27 mouse cellular contexts compared by ENCODE assay signal in genomic region chr3:139176936-139177335, GRCm38 (mm10). TPM values are rescaled to one million over a fixed set of nuclear protein-coding genes. Genes with fewer than 3 reads are reported as not detected.
DNase-seq lines count a peak whose midpoint lies in the region; TF ChIP-seq lines count a peak whose summit lies in the region.
"Had no signal": no experiment of that assay in that cellular context is flagged by ENCODE, and none has a peak within 500 bp of the region (broad histone marks: within the 10 kb centered on the region; RNA-seq: fewer than 3 reads in every experiment).

No protein-coding gene starts in this region.

- peak overlapping the region; percentile 16; the same call in 1 of the 2 replicates for H3K4me2 ChIP-seq in CH12.LX (ENCODE audit: insufficient read depth, low read depth, poor library complexity, severe bottlenecking)
- H3K4me2 ChIP-seq: embryonic facial prominence, embryonic 13.5 days; embryonic facial prominence, embryonic 15.5 days; forebrain, embryonic 12.5 days had no signal

- TF ChIP-seq CTCF in CH12.LX (conservative IDR thresholded peaks at IDR 0.05 in 1 of 2, IDR thresholded peaks at IDR 0.05 in 1 of 2; ENCODE audit: low read depth in 2 of 2, low read length in 2 of 2) = no peak
- TF ChIP-seq CTCF in brain, embryonic 14.5 days (IDR thresholded peaks at IDR 0.05; ENCODE audit: borderline replicate concordance, extremely low read depth, insufficient read depth, insufficient read length) = no peak

- H3K27me3 ChIP-seq in CH12.LX (replicated peaks) = no peaks in the 10 kb centered on the region
- H3K27me3 ChIP-seq: embryonic facial prominence, embryonic 13.5 days; embryonic facial prominence, embryonic 15.5 days; forebrain, embryonic 12.5 days had no signal

- no peak for DNase-seq in CH12.LX (ENCODE audit: extremely low read depth)
- peak; percentile 27 for DNase-seq in ES-CJ7 (ENCODE audit: low read depth, low spot score)
- DNase-seq in ZHBTc4 (ENCODE audit: low read depth, low spot score) = peak; percentile 32
- peak; percentile 20 for DNase-seq in brain, embryonic 14.5 days (ENCODE audit: low read depth)
- no peak for DNase-seq in spleen, postnatal 10 days (ENCODE audit: low spot score in 2 of 2)
- DNase-seq in adrenal gland, adult 18-20 months (ENCODE audit: low spot score in 2 of 2) = no peak
- DNase-seq in layer of hippocampus, postnatal 10 days (ENCODE audit: low spot score in 2 of 2) = no peak
- DNase-seq: adrenal gland, adult 8-10 months; adrenal gland, postnatal 14 days; adrenal gland, postnatal 36 days; cerebellum, adult 11-12 months; cerebellum, adult 8-10 months; cerebellum, adult 9-11 months; cerebellum, postnatal 14 days; cerebellum, postnatal 36 days; embryo, embryonic 11 days had no signal

- peaks cover 0 to 7% of the 10 kb centered on the region in 2 experiments; a peak in 2 of 4 replicates for H3K4me1 ChIP-seq in CH12.LX (ENCODE audit: control insufficient read depth in 1 of 2, insufficient read depth in 2 of 2)
- H3K4me1 ChIP-seq: embryonic facial prominence, embryonic 13.5 days; embryonic facial prominence, embryonic 15.5 days; forebrain, embryonic 10.5 days; forebrain, embryonic 12.5 days had no signal

- dilution Hi-C loops in CH12.LX (cut with MboI; ENCODE audit: extremely low pct_ligation_motif_present, extremely low pct_unique_long_range_greater_than_20kb, low sequenced_read_pairs) = no loop called here

- H3K36me3 ChIP-seq in CH12.LX (replicated peaks in 1 of 2; ENCODE audit: control insufficient read depth in 1 of 2, insufficient read depth in 1 of 2, low read length in 1 of 2) = no peaks in the 10 kb centered on the region
- H3K36me3 ChIP-seq: embryonic facial prominence, embryonic 13.5 days; embryonic facial prominence, embryonic 15.5 days; forebrain, embryonic 10.5 days; forebrain, embryonic 12.5 days had no signal

- H3K79me2 ChIP-seq in CH12.LX (replicated peaks; ENCODE audit: control insufficient read depth, extremely low read depth, insufficient read depth, poor library complexity, severe bottlenecking) = no peaks in the 10 kb centered on the region

- TF ChIP-seq POLR2A in CH12.LX (IDR thresholded peaks at IDR 0.05; ENCODE audit: low read depth, low read length) = no peak
- TF ChIP-seq POLR2A in brain, embryonic 14.5 days (IDR thresholded peaks at IDR 0.05; ENCODE audit: borderline replicate concordance, extremely low read depth, insufficient read depth, insufficient read length, poor library complexity, severe bottlenecking) = no peak

- in situ Hi-C loops in CH12.LX (cut with MboI; ENCODE audit: low pct_ligation_motif_present, low pct_unique_long_range_greater_than_20kb, low sequenced_read_pairs) = loop anchor here (25.0 kb wide), 1 partner anchor 540 kb away; no protein-coding TSS in a partner anchor

- H3K4me3 ChIP-seq in CH12.LX (replicated peaks in 1 of 3; ENCODE audit: low read depth in 2 of 3, low read length in 2 of 3, poor library complexity in 1 of 3) = no peak overlapping the region
- H3K4me3 ChIP-seq: embryonic facial prominence, embryonic 13.5 days; embryonic facial prominence, embryonic 15.5 days; erythroblast, embryonic 14.5 days; forebrain, embryonic 10.5 days; forebrain, embryonic 12.5 days had no signal

- TF ChIP-seq RAD21 in CH12.LX (IDR thresholded peaks at IDR 0.05; ENCODE audit: low read depth, low read length) = no peak

- no peak overlapping the region for H3K9ac ChIP-seq in CH12.LX (ENCODE audit: insufficient read depth, low read depth)
- H3K9ac ChIP-seq: embryonic facial prominence, embryonic 13.5 days; embryonic facial prominence, embryonic 15.5 days; forebrain, embryonic 12.5 days had no signal

- H3K27ac ChIP-seq in CH12.LX (ENCODE audit: insufficient read depth, low read depth) = no peak overlapping the region
- H3K27ac ChIP-seq: embryonic facial prominence, embryonic 13.5 days; embryonic facial prominence, embryonic 15.5 days; forebrain, embryonic 10.5 days; forebrain, embryonic 12.5 days had no signal

- H3K9me3 ChIP-seq in CH12.LX (replicated peaks; ENCODE audit: low read length) = peaks cover 6% of the 10 kb centered on the region
- H3K9me3 ChIP-seq: embryonic facial prominence, embryonic 13.5 days; embryonic facial prominence, embryonic 15.5 days; forebrain, embryonic 10.5 days; forebrain, embryonic 12.5 days had no signal

- TF ChIP-seq EP300 in CH12.LX (IDR thresholded peaks at IDR 0.05; ENCODE audit: low read length) = no peak

TF ChIP-seq in CH12.LX, 34 proteins besides CTCF, POLR2A, EP300 and RAD21:
- TF ChIP-seq MAFK (IDR thresholded peaks at IDR 0.05; ENCODE audit: insufficient replicate concordance, low read length) (no peak), POLR2AphosphoS2 (IDR thresholded peaks at IDR 0.05; ENCODE audit: low read depth, low read length) (no peak), JUN (IDR thresholded peaks at IDR 0.05; ENCODE audit: insufficient read depth, low read depth, low read length) (no peak), ZC3H11A (IDR thresholded peaks at IDR 0.05; ENCODE audit: low read depth, low read length) (no peak), MYC (IDR thresholded peaks at IDR 0.05; ENCODE audit: low read depth, low read length) (no peak)

RNA-seq across cellular contexts. Expression of gene Stpg2, which starts 28.6 kb away (rescaled TPM):
- total RNA-seq in CH12.LX (2012; rRNA removed) (not detected in 2 replicates), CH12.LX (2014; rRNA removed) (not detected in 2 replicates)
- polyA plus RNA-seq in CH12.LX (2012; ENCODE audit: insufficient read length, low read depth) = not detected in 2 replicates
- polyA plus RNA-seq in brain, embryonic 14.5 days (2012; rRNA removed) = 0.03 and 0.04 TPM in 2 replicates
- not detected for total RNA-seq in adrenal gland, adult 18-20 months (2021)
- total RNA-seq in layer of hippocampus, postnatal 10 days (2021) = under 1 TPM in 1 of 2 experiments, not detected in 1; 0.30 TPM
- total RNA-seq: adrenal gland, postnatal 14 days; common myeloid progenitor, adult 5-6 weeks; ES-E14; MEL had no signal
- polyA plus RNA-seq: C2C12; embryonic facial prominence, embryonic 11.5 days; embryonic facial prominence, embryonic 13.5 days; erythroblast, embryonic 14.5 days; forebrain, embryonic 16.5 days had no signal

Comparison
In these comparisons a context has a peak if more than half of its experiments do, and no peak if none do; other contexts are left out.
1. DNase-seq: peak in ES-CJ7 (single experiment), ZHBTc4 (single experiment) and brain, embryonic 14.5 days (single experiment); none in CH12.LX (single experiment), spleen, postnatal 10 days (0 of 2), adrenal gland, adult 18-20 months (0 of 2) and layer of hippocampus, postnatal 10 days (0 of 2).